Mouse (Mus musculus) hematopoietic stem cell, adult 5-6 weeks (primary cell): ENCODE measurements at regions not wholly inside any gene's neighbourhood (a gene's known extent, or its start where the extent isn't known, plus 50 kb on each side); places are given as distances from the start of the nearest gene placed in this dataset.

ENCODE experiments used
- ATAC-seq, 2 experiments: fragments of 125-278 bp in 1 of 2; replicated peaks in 1 of 2; 2 replicates each; pipeline ENCODE4 v1.8.0; 2016 to 2017; ENCODE audit warnings: inconsistent platforms in 2 of 2, mild to moderate bottlenecking in 2 of 2, moderate number of reproducible peaks in 2 of 2, low read depth in 1 of 2, moderate TSS enrichment in 1 of 2; ENCODE audit not compliant: low FRiP score in 2 of 2, poor library complexity in 2 of 2, severe bottlenecking in 2 of 2, insufficient read depth in 1 of 2, low TSS enrichment in 1 of 2

DNA sequence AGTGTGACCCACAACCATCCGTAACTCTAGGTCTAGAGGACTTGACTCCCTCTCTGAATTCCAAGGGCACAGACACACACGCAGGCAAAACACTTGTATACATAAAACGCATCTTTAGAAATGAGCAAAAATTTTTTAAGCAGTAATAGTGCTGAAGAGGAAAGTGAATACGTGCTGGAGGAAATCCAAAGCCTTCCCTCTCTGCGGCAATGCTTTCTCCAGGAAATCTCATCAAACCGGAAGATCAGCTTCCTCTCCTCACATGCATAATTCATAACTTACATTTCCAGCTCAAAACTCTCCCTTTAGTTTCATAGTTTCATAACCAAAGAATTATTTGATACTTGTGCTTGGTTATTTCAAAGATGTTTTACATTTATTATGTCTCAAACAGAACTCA lies 209.3 kb upstream of the Cited2 start:
- ATAC-seq: no peak

DNA sequence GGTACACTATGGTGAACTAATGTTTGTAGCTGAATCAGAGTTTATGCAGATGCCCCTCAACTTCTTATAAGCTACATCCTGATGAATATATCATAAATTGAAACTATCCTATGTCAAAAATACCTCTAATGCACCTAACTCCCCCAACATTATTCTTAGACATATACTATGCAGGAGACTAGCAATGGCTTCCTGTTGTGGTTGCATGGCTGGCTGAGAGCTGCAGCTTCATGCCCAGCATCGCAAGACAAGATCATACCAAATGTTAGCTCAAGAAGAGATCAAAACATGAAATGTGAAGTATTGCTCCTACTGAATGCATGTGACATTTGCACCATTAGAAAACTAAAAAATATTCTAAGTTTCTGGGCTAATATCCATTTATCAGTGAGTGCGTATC lies 206.9 kb upstream of the Cited2 start:
- no peak for ATAC-seq

DNA sequence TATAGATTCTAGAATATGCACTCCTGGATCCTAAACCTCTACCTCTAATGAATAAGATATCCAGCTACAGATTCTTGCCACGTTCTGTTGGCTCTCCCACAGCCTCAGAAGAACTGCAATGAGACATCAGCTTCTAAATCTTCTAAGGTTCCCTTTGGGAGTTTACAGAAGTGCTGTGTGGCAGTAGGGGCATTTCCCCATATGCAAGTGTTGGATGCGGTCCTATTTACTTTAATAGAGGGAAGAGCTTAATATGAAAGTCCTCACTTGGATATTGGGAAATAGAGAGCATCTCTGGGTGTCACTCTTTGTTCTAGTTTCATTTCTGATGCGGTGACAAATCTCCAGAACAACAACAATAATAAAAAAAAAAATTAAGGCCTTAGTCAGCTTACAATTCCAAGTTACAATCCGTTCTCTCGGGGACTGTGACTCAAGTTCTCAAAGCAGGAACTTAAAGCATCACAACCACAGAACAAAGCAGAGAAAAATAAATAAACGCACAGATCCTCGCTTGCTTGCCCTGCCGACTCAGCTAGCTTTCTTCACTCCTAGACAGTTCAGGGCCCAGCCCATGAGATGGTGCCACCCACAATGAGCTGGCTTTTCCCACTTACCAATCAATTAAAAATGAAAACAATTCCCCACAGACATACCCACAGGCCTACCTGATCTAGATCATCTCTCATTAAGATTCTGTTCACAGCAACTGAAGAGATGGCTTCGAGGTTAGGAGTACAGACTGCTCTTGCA lies 204.4 kb upstream of the Cited2 start:
- ATAC-seq: no peak; a peak in 1 of 4 replicates

DNA sequence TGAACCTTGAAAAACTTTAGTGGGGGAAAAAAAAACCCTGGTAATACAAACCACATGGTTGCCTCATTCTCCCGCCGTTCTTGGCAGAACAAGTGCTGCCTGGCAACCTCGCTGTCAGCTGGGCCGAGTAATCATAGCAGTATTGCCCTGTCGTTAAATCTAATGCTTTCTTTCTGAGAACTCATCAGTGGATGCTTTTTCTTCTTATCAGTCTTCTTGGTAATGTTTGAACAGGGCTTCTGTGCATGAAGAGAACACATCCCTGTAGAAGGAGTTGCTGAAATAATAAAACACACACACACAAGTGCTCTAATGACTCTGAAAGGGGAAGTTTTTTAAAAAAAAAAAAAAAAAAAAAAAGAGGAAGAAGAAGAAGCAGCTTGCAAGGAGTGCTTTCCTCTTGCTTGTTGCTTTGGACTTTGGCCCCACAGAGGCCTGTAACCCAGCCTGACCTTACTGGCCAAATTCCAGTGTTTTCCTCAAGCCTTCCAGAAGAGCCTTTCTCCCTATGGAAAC lies 200.9 kb upstream of the Cited2 start:
- peak; percentile 86 to 91 for ATAC-seq

DNA sequence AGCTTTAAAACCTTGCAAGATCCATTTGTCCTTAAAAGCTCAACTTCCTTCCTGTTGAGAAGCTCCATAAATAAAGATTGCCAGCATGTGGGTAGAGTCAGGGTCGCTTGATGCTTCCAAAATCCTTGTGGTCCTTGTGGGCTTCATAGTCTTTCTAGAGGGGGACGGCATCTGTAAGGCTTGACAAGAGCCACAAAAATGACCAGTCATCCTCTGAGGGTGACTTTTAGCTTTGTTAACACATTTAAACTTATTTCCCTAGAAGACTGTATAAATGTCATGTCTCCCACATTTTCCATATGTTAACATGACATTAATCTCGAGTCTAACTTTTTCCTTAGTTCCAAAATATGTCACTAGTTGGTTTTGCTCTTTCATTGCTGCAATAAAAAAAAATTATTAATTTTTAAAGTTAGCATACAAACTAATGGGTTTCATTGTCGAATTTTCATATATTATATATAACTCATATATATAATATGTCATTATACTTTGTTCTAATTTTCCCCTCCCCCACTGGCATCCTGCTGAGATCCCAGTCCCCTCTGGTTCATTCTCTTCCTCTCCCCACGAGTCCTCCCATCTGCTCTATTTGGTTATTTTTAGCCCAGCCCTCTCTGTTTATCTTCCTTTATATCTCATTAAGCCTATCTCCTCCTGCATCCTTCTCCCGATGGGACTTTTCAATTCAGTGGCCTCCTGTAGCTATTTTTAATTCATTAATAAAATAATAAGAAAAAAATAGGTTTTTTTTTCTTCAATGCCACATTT lies 199.3 kb upstream of the Cited2 start:
- no peak for ATAC-seq

DNA sequence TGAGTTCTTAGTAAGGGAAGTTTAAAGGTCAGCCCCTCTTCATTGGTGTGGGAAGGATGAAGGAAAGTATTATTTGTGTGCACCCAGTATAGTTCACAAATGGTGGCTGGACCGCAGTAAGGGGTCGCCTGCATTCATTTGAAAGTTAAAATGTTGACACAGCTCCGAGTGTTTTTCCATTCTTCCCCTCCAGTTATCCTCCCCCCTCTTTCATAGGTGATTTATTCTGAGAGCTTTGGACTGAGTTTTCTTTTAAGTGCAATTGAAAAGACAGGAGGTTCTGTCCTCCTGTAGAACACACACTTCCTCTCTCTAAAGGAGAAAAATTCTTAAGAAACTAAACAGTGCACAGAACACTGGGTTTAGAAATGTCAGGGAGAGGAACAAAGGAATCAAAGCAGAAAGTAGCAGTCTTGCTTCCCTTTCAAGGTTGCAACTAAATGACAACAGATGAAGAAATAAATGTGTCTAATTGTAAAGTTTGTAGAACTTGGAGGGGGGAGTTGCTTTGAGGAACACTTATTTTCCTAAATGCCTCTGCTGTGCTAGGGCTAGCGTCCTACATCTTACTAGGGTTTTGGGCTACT lies 195.8 kb upstream of the Cited2 start:
- peak in 1 of 2 experiments; percentile 27; a peak in 1 of 4 replicates for ATAC-seq

DNA sequence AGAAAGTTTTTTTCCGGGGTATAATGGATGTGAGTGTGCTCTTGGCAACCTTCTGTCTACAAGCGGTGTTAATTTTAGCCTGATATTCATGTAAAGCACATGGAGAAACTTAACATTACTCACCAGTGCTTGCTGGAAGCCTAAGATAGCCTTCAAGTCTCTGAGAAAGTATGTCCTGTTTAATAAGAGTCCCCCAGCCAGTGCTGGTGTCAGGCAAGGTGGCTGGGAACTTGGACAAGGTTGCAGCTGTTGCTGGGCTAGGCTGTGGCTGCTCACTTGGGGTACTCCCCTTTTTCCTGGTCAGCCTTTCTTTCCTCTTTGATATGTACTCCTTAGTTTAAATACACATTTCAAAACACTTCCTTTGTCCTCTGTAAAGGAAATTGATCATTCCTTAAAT lies 194.9 kb upstream of the Cited2 start:
- ATAC-seq: peak in 1 of 2 experiments; percentile 61; a peak in 2 of 4 replicates

DNA sequence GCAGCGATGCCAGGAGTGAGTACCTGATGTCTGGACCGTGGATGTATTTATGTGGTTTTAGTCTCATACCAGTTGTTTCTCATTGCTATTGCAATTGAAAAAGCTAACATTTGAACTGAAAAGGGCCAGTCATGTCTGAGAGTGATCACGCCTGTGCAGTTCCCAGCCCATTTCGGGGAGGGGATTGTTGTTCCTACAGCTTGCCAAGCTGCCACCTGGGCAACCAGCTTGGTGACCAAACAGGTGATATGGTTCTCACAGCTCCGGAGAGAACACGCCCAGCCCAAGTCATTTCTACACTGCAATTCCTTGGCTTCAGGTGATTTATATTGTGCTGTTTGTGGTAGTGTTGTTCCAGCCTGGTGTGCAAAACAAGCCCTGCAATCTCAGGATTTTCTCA lies 194.2 kb upstream of the Cited2 start:
- no peak for ATAC-seq

DNA sequence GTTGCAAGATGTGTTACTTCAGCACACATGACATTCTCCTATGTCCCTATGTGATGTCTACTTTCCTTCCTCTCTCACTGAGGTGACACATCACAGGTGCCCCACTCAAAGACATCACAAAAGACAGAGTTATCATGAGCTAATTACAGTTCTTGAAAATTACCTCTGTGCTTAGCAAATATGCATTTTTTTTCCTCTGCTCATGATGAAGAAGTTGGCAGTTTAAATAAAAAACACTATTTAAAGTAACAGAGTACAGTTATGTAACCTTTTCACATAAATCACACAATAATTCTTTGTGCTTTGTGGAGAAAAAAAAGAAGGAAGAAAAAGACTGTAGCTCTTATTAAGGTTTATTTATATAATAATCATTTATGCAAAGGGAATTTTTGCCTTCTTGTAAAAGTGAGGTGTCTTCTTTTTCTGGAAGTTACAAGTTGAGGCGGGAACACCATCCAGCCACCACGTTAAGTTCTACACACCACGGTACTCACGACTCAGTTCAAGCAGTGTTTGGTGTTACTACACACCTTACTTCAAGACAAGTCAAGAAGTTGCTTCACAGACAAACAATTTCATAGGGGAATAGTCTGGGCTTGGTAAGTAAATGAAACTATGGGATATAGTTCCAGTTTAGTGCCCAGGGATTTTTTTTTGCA lies 193.0 kb upstream of the Cited2 start:
- ATAC-seq: peak in 1 of 2 experiments; percentile 48; a peak in 3 of 4 replicates

DNA sequence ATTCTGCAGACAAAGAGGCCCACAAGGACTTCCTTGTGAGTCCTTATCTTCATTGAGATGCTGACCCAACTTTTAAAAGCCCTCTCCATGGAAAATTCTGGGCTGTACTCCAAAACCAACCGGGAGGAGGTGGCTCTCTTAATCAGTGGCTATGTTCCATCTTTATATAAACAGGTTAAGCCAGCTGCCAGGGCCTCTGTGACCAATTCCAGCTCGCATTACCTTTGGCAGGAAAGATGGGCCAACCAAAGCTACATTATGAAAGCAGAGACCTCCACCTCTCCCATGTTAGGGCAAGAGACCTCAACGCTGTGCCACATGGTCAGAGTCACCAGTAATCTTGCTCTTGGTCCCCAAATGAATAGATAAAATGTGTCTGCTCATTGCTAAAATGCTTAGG lies 192.0 kb upstream of the Cited2 start:
- no peak for ATAC-seq

DNA sequence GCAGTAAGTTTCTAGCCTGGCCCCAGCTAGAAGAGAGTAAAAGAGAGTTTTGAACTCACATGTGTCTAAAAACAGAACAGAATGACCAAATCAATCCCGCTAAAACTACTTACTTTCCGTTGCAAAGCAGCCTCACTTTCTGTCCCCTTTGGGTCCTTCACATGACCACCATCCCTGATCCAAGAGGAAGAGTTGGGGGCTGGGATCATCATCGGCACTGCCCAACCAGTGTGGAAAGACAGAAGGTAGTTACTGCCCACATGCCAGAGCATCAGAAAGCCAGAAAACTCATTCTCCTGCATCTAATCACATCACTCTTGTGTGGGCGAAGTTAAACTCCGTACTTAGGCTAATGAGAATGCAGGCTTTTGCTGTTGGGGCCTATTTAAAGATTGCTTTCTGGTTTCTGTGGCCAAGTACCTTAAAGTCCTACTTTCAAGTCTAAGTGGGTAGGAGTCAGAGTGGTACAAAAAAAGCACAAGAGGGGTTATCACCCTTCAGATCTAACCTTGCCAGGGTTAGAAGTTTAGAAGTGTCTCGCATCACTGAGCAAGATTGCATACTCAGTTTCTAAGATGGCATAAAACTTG lies 184.0 kb upstream of the Cited2 start:
- ATAC-seq: no peak

DNA sequence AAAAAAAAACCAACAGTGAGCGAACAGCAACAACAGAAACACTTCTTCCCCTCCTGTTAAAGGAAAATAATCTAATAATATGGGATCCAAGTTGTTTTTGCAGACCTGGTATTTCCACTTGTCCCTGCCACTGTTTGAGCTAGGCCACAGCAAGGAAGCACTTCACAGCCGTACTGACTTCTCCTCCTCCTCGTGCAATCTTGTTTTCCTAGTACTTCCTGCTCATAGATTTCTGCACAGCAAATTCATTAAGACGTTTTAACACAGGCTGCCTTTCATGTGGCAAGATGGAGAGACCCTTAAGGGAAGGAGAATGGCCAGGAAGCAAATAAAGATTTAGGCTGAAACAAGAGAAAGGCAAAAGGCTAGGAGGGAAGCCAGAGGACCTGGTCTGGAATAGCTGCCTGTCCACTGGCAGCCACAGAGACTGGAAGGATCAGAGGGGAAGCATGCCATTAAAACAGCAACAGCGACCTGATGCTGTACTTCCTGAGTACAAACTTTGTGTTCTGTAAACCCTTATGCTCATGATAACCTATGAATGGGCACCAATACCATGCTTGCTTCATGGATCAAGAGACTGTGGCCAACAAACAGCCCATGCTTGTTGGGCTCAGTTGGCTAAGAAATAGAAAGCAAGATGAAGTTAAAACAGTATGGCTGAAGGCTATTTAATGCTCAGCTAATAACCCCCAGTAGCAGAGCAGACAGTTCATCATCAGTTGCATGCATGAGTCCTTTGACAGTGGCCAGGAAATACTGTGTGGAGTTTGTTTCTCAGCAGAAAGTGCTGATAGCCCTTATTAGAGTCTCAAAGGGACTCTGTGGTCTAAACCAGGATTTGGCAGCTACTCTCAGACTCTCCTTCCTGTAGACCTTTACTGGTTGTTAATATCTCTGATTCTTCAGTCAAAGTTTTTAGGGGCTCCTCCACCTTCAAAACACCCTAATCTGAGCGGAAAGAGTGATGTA lies 182.3 kb upstream of the Cited2 start:
- peak in 1 of 2 experiments; percentile 49; a peak in 1 of 4 replicates for ATAC-seq

DNA sequence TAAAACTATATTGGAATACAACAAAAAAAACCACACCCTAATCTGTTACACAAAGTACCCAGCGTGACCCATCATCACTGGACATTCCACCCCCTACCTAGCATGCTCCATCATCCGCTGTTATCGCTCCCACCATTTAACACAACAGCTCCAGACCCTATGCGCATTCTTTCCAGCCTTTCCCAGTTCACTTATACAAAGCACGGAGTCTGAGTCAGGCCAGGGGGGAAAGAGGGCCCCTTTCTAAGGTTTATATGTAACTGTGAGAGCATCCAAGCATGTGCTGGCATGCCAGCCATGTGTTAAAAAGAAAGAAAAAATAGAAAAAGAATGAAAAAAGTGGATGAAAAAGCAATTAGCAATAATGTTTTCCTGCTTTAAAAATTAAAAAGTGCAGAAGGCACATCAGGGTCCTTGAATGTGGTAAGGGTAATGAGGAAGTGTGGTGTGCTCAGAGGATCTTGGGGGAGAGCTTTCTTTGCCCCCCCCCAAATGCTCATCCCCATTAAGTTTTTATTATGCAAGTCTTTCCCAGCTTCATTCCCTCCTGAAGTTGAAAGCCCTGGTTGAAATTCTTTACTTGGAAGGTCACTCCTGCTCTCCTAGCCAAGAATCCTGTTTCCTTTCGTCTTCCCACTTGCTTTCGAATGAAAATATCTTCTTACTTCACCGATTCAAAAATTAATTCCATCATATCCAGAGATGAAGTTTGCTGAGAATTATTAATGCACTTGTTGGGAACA lies 180.7 kb upstream of the Cited2 start:
- no peak for ATAC-seq

DNA sequence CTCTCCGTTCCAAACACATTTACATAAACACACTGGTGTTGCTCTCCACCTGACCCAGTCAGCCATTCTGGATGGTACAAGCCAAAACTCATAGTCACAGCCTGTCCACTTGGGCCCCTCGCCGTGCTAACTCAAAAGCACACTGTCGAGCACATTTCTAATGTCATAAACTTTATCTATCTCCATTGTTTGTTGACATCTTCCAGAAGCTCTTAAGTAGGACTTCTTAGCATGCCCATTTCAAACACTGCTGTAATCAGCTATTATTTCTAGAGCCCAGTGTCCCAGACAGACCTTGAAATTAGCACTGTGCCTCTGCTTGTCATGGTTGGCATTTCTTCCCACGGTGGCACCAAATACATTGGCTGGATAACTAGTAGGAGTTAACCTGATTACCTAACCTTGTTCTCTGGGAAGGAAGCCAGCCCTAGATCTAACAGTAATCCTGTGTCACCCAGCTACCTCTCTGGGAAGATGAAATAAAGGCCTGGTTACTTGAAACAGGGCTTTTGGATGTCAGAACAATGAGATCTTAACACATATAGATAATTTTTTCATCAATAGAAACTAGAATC lies 180.1 kb upstream of the Cited2 start:
- no peak for ATAC-seq

DNA sequence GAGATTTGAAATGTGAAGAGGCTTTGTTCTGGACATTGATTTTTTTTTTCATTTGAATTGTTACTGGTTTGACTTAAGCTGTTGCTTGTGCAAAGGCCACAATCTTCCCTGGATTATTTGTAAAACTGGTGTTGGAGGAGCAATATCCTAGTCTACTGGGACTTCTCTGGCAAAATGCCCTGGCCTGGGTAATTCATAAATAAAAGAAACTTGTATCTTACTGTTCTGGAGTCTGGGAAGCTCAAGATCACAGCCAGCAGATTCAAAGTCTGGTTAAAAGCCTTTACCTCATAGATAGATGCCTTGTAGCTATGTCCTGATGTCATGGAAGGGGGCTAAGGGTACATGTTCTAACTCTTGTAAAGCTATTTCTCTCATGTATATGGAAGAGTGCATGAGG lies 177.7 kb upstream of the Cited2 start:
- ATAC-seq: no peak
